Mouse (Mus musculus) adrenal gland, postnatal 10 days (tissue): ENCODE data around the gene 9230112D13Rik. TPM values are rescaled to one million over a fixed set of nuclear protein-coding genes. Genes with fewer than 3 reads are reported as not detected.

ENCODE experiments used
- DNase-seq: peaks from one replicate; pipeline ENCODE4 v3.0.0; 2021; ENCODE audit warnings: mixed read lengths
- total RNA-seq, 2 experiments: library from RNA; stranded (reverse); gene quantifications; 2 replicates each; pipeline ENCODE4 v1.2.3; 2021

9230112D13Rik gene
- total RNA-seq, 2 experiments from 2014 or later = not detected

- no peak for DNase-seq
Observed at GRCm38 (mm10) chr14:34497346-34497745, 25.3 kb downstream of the 9230112D13Rik start.

- no peak for DNase-seq
Observed at GRCm38 (mm10) chr14:34493682-34494081, 28.9 kb downstream of the 9230112D13Rik start.

GRCm38 (mm10) chr14:34492688-34493087, 29.9 kb downstream of the 9230112D13Rik start:
- no peak for DNase-seq

GRCm38 (mm10) chr14:34490965-34491364, 31.6 kb downstream of the 9230112D13Rik start:
- DNase-seq = no peak

- peak; percentile 42 for DNase-seq
Observed at GRCm38 (mm10) chr14:34489928-34490327, 32.7 kb downstream of the 9230112D13Rik start.

- DNase-seq = no peak
Observed at GRCm38 (mm10) chr14:34486169-34486568, 36.4 kb downstream of the 9230112D13Rik start.

GRCm38 (mm10) chr14:34483469-34484341, 38.9 kb downstream of the 9230112D13Rik start:
- no peak for DNase-seq

GRCm38 (mm10) chr14:34471591-34471990, 51.0 kb downstream of the 9230112D13Rik start:
- DNase-seq = peak; percentile 12

- no peak for DNase-seq
Observed at GRCm38 (mm10) chr14:34466291-34466690, 56.3 kb downstream of the 9230112D13Rik start.

Other genes starting within 250 kb of the 9230112D13Rik start
- 10 to 100 TPM; 10.5 to 13.8 TPM for gene Shld2, start 212.3 kb downstream of the 9230112D13Rik start, total RNA-seq
- 100 to 1,000 TPM; 309 to 414 TPM for gene Glud1, start 212.1 kb downstream of the 9230112D13Rik start, total RNA-seq
- gene Fam25c, start 167.4 kb downstream of the 9230112D13Rik start, total RNA-seq = 1 to 10 TPM; 2.3 to 4.2 TPM
- 10 to 100 TPM; 44.7 to 50.3 TPM for gene Sncg, start 148.0 kb downstream of the 9230112D13Rik start, total RNA-seq
- 10 to 100 TPM; 25.2 to 34.6 TPM for gene Mmrn2, start 147.3 kb downstream of the 9230112D13Rik start, total RNA-seq
- 10 to 100 TPM; 50.2 to 55.3 TPM for gene Bmpr1a, start 19.5 kb downstream of the 9230112D13Rik start, total RNA-seq
- gene Ldb3, start 65.9 kb upstream of the 9230112D13Rik start, total RNA-seq = 10 to 100 TPM; 26.5 to 94.8 TPM
- not detected for gene Opn4, start 77.3 kb upstream of the 9230112D13Rik start, total RNA-seq
- 10 to 100 TPM; 71.0 to 71.4 TPM for gene Wapl, start 151.1 kb upstream of the 9230112D13Rik start, total RNA-seq